Mouse (Mus musculus): Measurements from ENCODE around the gene Ilk. TPM values are rescaled to one million over a fixed set of nuclear protein-coding genes. Genes with fewer than 3 reads are reported as not detected.
"Not testable (repeated sequence)": the region's sequence is repeated elsewhere in the genome, so short reads cannot be mapped to it uniquely, and the experiment has no call there.

Gene Ilk
- total and polyA plus RNA-seq, 3 experiments: 81.4 to 127 (median 84.4) TPM

- Histone ChIP-seq H3K4me3 (no peak overlapping the region), H3K9ac (ENCODE audit: low read depth, low read length) (no peak overlapping the region), H3K4me1 (ENCODE audit: control insufficient read depth, insufficient read depth, low read length) (peaks cover 6% of the 10 kb centered on the region)
Measured at GRCm38 (mm10) chr7:105734826-105735225, 1.6 kb upstream of the Ilk start.

GRCm38 (mm10) chr7:105735464-105735863 lies 928 bp upstream of the Ilk start:
- DNase-seq: peak in 1 of 2 experiments; percentile 15
- intact Hi-C loops (cut with DNase I): loop anchor here (10.0 kb wide), 1 partner anchor 181 kb away; the partner anchor contains the start of gene Smpd1
- WGBS: 49% methylated on average over 4 of the region's 4 CpGs
- H3K36me3 ChIP-seq (ENCODE audit: control insufficient read depth, insufficient read depth, low read length); H3K4me1 ChIP-seq (ENCODE audit: control insufficient read depth, insufficient read depth, low read length); H3K27me3 ChIP-seq (ENCODE audit: control insufficient read depth, insufficient read depth, low read length); H3K79me2 ChIP-seq (replicated peaks; ENCODE audit: control insufficient read depth, insufficient read depth, low read length): not testable (repeated sequence)
- Histone ChIP-seq H3K27ac (peak overlapping the region; percentile 99), H3K4me3 (peak overlapping the region; percentile 83; the same call in 1 of the 2 replicates), H3K9ac (ENCODE audit: low read depth, low read length) (peak overlapping the region; percentile 86; the same call in 1 of the 2 replicates)

More at GRCm38 (mm10) chr7:105734826-105735225, 1.6 kb upstream of the Ilk start:
- no peak for TF ChIP-seq CTCF (IDR thresholded peaks at IDR 0.05)
- TF ChIP-seq EP300 (IDR thresholded peaks at IDR 0.05; ENCODE audit: insufficient read depth, low read depth, low read length): no peak
- TF ChIP-seq POLR2A (IDR thresholded peaks at IDR 0.05; ENCODE audit: insufficient read depth, low read depth, low read length): no peak
- Histone ChIP-seq H3K79me2 (replicated peaks; ENCODE audit: control insufficient read depth, insufficient read depth, low read length) (no peaks in the 10 kb centered on the region; the same call in 1 of the 2 replicates), H3K27me3 (ENCODE audit: control insufficient read depth, insufficient read depth, low read length) (no peaks in the 10 kb centered on the region), H3K36me3 (ENCODE audit: control insufficient read depth, insufficient read depth, low read length) (peaks cover 6% of the 10 kb centered on the region), H3K27ac (no peak overlapping the region)
- intact Hi-C loops (cut with DNase I): loop anchor here (10.0 kb wide), 1 partner anchor 180 kb away; the partner anchor contains the start of gene Smpd1
- no peak for DNase-seq
- 81% methylated on average over 8 of the region's 8 CpGs for WGBS

- TF ChIP-seq POLR2A (IDR thresholded peaks at IDR 0.05; ENCODE audit: insufficient read depth, low read depth, low read length): no peak
- TF ChIP-seq CTCF (IDR thresholded peaks at IDR 0.05): no peak
- TF ChIP-seq EP300 (IDR thresholded peaks at IDR 0.05; ENCODE audit: insufficient read depth, low read depth, low read length): no peak
- H3K4me1 ChIP-seq (ENCODE audit: control insufficient read depth, insufficient read depth, low read length): peaks cover 6% of the 10 kb centered on the region
- peak; percentile 68 to 79 for DNase-seq
- no peaks in the 10 kb centered on the region for H3K27me3 ChIP-seq (ENCODE audit: control insufficient read depth, insufficient read depth, low read length)
- peak within 1 kb of the TSS; percentile 83 for H3K4me3 ChIP-seq
- H3K36me3 ChIP-seq (ENCODE audit: control insufficient read depth, insufficient read depth, low read length): peaks cover 6% of the 10 kb centered on the region
- no peaks in the 10 kb centered on the region; the same call in 1 of the 2 replicates for H3K79me2 ChIP-seq (replicated peaks; ENCODE audit: control insufficient read depth, insufficient read depth, low read length)
- intact Hi-C loops (cut with DNase I): loop anchor here (2.0 to 10.0 kb wide), 3 partner anchors 74 to 182 kb away; partner anchors contain the start of genes Mrpl17, Smpd1 and Trim3
- H3K9ac ChIP-seq (ENCODE audit: low read depth, low read length): peak within 1 kb of the TSS; percentile 88
- H3K27ac ChIP-seq: peak within 1 kb of the TSS; percentile 99
- WGBS: under 1% methylated on average over 30 of the region's 30 CpGs
Measured at GRCm38 (mm10) chr7:105736911-105737521, 624 bp downstream of the Ilk start, which contains the start of gene Rrp8. Gene Rrp8, minus strand, starts transcription at chr7:105737385.

- WGBS: 3% methylated on average over 3 of the region's 3 CpGs
- Histone ChIP-seq H3K27ac (peak overlapping the region; percentile 99), H3K4me3 (peak overlapping the region; percentile 83), H3K79me2 (replicated peaks; ENCODE audit: control insufficient read depth, insufficient read depth, low read length) (no peaks in the 10 kb centered on the region; the same call in 1 of the 2 replicates), H3K4me1 (ENCODE audit: control insufficient read depth, insufficient read depth, low read length) (peaks cover 6% of the 10 kb centered on the region), H3K9ac (ENCODE audit: low read depth, low read length) (peak overlapping the region; percentile 88), H3K27me3 (ENCODE audit: control insufficient read depth, insufficient read depth, low read length) (no peaks in the 10 kb centered on the region), H3K36me3 (ENCODE audit: control insufficient read depth, insufficient read depth, low read length) (peaks cover 10% of the 10 kb centered on the region)
- peak in 1 of 2 experiments; percentile 17 for DNase-seq
- TF ChIP-seq EP300 (IDR thresholded peaks at IDR 0.05; ENCODE audit: insufficient read depth, low read depth, low read length) (no peak), POLR2A (IDR thresholded peaks at IDR 0.05; ENCODE audit: insufficient read depth, low read depth, low read length) (no peak), CTCF (IDR thresholded peaks at IDR 0.05) (no peak)
- intact Hi-C loops (cut with DNase I): loop anchor here (2.0 to 10.0 kb wide), 3 partner anchors 73 to 183 kb away; partner anchors contain the start of genes Mrpl17, Smpd1 and Trim3
Measured at GRCm38 (mm10) chr7:105737648-105738047, 1.3 kb downstream of the Ilk start.

GRCm38 (mm10) chr7:105738286-105738685 lies 1.9 kb downstream of the Ilk start:
- H3K27ac ChIP-seq: peak overlapping the region; percentile 99
- intact Hi-C loops (cut with DNase I): loop anchor here (10.0 kb wide), 1 partner anchor 183 kb away; the partner anchor contains the start of gene Smpd1
- H3K4me1 ChIP-seq (ENCODE audit: control insufficient read depth, insufficient read depth, low read length): peaks cover 7% of the 10 kb centered on the region
- H3K36me3 ChIP-seq (ENCODE audit: control insufficient read depth, insufficient read depth, low read length): peaks cover 10% of the 10 kb centered on the region
- no peaks in the 10 kb centered on the region; the same call in 1 of the 2 replicates for H3K79me2 ChIP-seq (replicated peaks; ENCODE audit: control insufficient read depth, insufficient read depth, low read length)
- peak overlapping the region; percentile 30; the same call in 1 of the 2 replicates for H3K9ac ChIP-seq (ENCODE audit: low read depth, low read length)
- TF ChIP-seq POLR2A (IDR thresholded peaks at IDR 0.05; ENCODE audit: insufficient read depth, low read depth, low read length) (no peak), CTCF (IDR thresholded peaks at IDR 0.05) (no peak), EP300 (IDR thresholded peaks at IDR 0.05; ENCODE audit: insufficient read depth, low read depth, low read length) (no peak)
- 18% methylated on average over 2 of the region's 2 CpGs for WGBS
- H3K27me3 ChIP-seq (ENCODE audit: control insufficient read depth, insufficient read depth, low read length): no peaks in the 10 kb centered on the region
- H3K4me3 ChIP-seq: peak overlapping the region; percentile 83
- DNase-seq: no peak

DNA sequence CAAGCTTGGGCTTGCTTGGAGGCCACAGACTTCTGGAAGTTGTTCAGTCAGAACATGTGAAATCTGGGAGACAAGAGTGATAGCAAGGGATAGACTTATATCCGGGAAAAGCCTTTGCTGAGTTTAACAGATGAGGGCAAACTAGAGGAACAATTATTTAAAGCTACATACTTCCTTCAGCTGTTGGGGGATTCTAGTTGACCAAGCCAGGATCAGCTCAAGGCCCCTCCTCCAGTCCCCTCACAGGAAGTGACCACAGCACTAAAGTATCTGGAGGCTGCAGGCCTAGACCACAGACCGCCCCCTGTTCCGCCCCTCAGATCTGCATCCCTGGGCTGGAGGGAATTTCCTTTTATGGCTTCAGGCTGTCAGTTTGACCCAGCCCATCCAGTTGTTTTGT lies 2.6 kb downstream of the Ilk start:
- intact Hi-C loops (cut with DNase I): loop anchor here (10.0 kb wide), 1 partner anchor 184 kb away; the partner anchor contains the start of gene Smpd1
- Histone ChIP-seq H3K27ac (peak overlapping the region; percentile 99), H3K4me3 (peak overlapping the region; percentile 83), H3K27me3 (ENCODE audit: control insufficient read depth, insufficient read depth, low read length) (no peaks in the 10 kb centered on the region), H3K4me1 (ENCODE audit: control insufficient read depth, insufficient read depth, low read length) (peaks cover 10% of the 10 kb centered on the region), H3K9ac (ENCODE audit: low read depth, low read length) (peak overlapping the region; percentile 45), H3K36me3 (ENCODE audit: control insufficient read depth, insufficient read depth, low read length) (peaks cover 10% of the 10 kb centered on the region), H3K79me2 (replicated peaks; ENCODE audit: control insufficient read depth, insufficient read depth, low read length) (no peaks in the 10 kb centered on the region)
- WGBS: 16% methylated on average over 3 of the region's 3 CpGs
- DNase-seq: peak; percentile 78 to 85
- peak; percentile 72 for TF ChIP-seq EP300 (IDR thresholded peaks at IDR 0.05; ENCODE audit: insufficient read depth, low read depth, low read length)
- peak; percentile 88 for TF ChIP-seq POLR2A (IDR thresholded peaks at IDR 0.05; ENCODE audit: insufficient read depth, low read depth, low read length)
- TF ChIP-seq CTCF (IDR thresholded peaks at IDR 0.05): no peak
